Mouse (Mus musculus) liver, adult 2 months (tissue): ENCODE measurements at regions not wholly inside any gene's neighbourhood (a gene's known extent, or its start where the extent isn't known, plus 50 kb on each side); places are given as distances from the start of the nearest gene placed in this dataset.

Source experiments
- DNase-seq: peaks from one replicate; pipeline ENCODE4 v3.0.0-alpha.2; 2011; ENCODE audit warnings: low read depth, low spot score; ENCODE audit errors: extremely low read depth
- H3K27ac ChIP-seq: fragments of 200-500 bp; replicated peaks from 2 replicates; pipeline ENCODE4 v1.5.1; 2012; ENCODE audit warnings: low read depth, mild to moderate bottlenecking, control low read depth, inconsistent platforms, low read length; ENCODE audit not compliant: insufficient read depth
- H3K27me3 ChIP-seq: fragments of 200-500 bp; 2 replicates; pipeline ENCODE4 v1.6.1; 2012; ENCODE audit warnings: mild to moderate bottlenecking, moderate library complexity, low read length, inconsistent platforms; ENCODE audit not compliant: control insufficient read depth, insufficient read depth
- H3K36me3 ChIP-seq: fragments of 200-500 bp; 2 replicates; pipeline ENCODE4 v1.6.1; 2012; ENCODE audit warnings: low read length, inconsistent platforms; ENCODE audit not compliant: control insufficient read depth, insufficient read depth
- H3K4me1 ChIP-seq: fragments of 200-500 bp; 2 replicates; pipeline ENCODE4 v1.6.1; 2011; ENCODE audit warnings: low read length; ENCODE audit not compliant: control insufficient read depth, insufficient read depth
- H3K4me3 ChIP-seq: fragments of 200-500 bp; 2 replicates; pipeline ENCODE4 v1.5.1; 2011; ENCODE audit warnings: low read depth, mild to moderate bottlenecking, control low read depth, low read length, moderate library complexity; ENCODE audit not compliant: insufficient read depth
- H3K79me2 ChIP-seq: fragments of 200-500 bp; 2 replicates; pipeline ENCODE4 v1.6.1; 2012; ENCODE audit warnings: inconsistent platforms, mild to moderate bottlenecking, low read length, moderate library complexity; ENCODE audit not compliant: control insufficient read depth, insufficient read depth
- H3K9ac ChIP-seq: fragments of 200-500 bp; 2 replicates; pipeline ENCODE4 v1.6.1; 2012; ENCODE audit warnings: low read depth, mild to moderate bottlenecking, control low read depth, inconsistent platforms, low read length
- CTCF ChIP-seq: fragments of 200-500 bp; IDR thresholded peaks from 2 replicates; pipeline ENCODE4 v1.5.1; 2011; ENCODE audit warnings: low read depth, low read length, control low read depth
- POLR2A ChIP-seq: fragments of 200-500 bp; IDR thresholded peaks from 2 replicates; pipeline ENCODE4 v1.6.1; 2011; ENCODE audit warnings: low read length, control low read depth; ENCODE audit not compliant: insufficient read depth; ENCODE audit errors: extremely low read depth
- WGBS: fragments of 180-500 bp; shearing (Covaris S2); methylation state at CpG from one replicate; pipeline ENCODE4 v1.1.7; 2018; 5-methylcytosine and 5-hydroxymethylcytosine counted together

DNA sequence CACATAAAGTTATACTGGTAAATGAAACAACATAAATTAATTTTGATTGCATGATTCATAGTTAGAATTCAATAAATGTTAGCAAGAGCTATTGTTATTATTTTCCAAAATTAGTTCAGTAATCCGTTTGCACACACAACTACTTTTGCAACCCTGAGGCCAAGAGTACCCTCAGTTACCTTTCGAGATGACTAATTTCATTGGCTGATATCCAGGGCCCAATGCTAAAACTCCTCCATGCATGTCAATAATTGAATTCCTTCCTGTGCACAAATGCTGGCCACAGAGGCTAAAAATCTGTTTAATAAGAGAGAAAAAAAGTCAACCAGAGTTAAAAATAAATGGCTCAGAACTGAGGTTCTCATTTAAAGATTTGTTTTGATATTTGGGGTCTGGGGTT lies 685.2 kb downstream of the Epha4 start:
- Histone ChIP-seq H3K36me3 (no peaks in the 10 kb centered on the region), H3K4me1 (no peaks in the 10 kb centered on the region), H3K79me2 (no peaks in the 10 kb centered on the region), H3K27me3 (no peaks in the 10 kb centered on the region), H3K9ac (no peak overlapping the region), H3K4me3 (no peak overlapping the region), H3K27ac (no peak overlapping the region)
- no peak for DNase-seq
- WGBS = 41% methylated on average over 2 of the region's 2 CpGs
- TF ChIP-seq POLR2A = no peak
- no peak for TF ChIP-seq CTCF

DNA sequence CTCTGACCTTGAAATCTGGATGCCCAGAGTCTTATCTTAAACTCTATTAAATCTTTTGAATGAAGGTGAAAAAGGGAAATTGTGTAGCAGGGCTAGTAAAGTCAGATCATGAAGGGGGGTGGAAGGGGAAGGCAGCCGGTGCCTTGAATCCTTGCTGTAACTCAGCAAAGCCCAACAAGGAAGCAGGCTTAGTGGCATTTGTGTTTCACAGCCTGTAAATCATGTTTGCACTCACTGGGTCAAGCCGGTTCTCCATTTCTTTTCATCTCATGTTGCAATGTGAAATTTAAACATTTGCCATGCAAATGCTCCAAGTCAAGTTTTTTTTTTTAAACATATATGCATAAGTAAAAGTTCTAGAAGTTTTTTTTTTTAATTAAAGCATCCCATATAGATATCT lies 682.6 kb downstream of the Epha4 start:
- no peaks in the 10 kb centered on the region for H3K79me2 ChIP-seq
- WGBS = 61% methylated on average over 2 of the region's 2 CpGs
- H3K4me1 ChIP-seq = no peaks in the 10 kb centered on the region
- H3K4me3 ChIP-seq = no peak overlapping the region
- H3K9ac ChIP-seq = no peak overlapping the region
- H3K27ac ChIP-seq = no peak overlapping the region
- no peak for DNase-seq
- H3K36me3 ChIP-seq = no peaks in the 10 kb centered on the region
- no peaks in the 10 kb centered on the region for H3K27me3 ChIP-seq
- TF ChIP-seq POLR2A (no peak), CTCF (no peak)

- 89% methylated on average over 6 of the region's 6 CpGs for WGBS
- no peaks in the 10 kb centered on the region for H3K79me2 ChIP-seq
- DNase-seq = no peak
- no peak overlapping the region for H3K27ac ChIP-seq
- no peaks in the 10 kb centered on the region for H3K4me1 ChIP-seq
- no peak overlapping the region for H3K4me3 ChIP-seq
- no peak for TF ChIP-seq POLR2A
- TF ChIP-seq CTCF = no peak
- no peaks in the 10 kb centered on the region for H3K36me3 ChIP-seq
- no peak overlapping the region for H3K9ac ChIP-seq
- no peaks in the 10 kb centered on the region for H3K27me3 ChIP-seq
Measured at GRCm38 (mm10) chr1:76835028-76835683, 679.7 kb downstream of the Epha4 start.

DNA sequence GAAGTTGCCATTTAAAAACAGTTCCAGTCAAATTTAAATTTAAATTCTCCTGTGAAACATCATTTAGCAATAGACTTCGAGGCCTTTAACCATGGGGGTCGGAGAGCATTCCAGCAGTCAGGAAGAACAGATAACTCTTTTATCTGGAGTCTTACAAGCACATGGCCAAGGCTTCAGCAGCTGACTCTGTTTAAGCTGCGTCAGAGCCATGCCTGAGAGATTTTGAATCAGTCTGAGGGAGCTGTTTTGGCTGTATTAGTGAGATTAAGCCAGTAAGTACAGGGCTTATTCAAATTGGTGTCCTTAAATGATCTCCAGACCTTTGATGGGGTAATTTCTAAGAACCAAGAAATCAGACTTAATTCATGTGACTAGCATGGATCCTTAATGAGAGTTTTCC lies 665.5 kb downstream of the Epha4 start:
- no peak for TF ChIP-seq CTCF
- no peak for TF ChIP-seq POLR2A
- WGBS = 65% methylated on average over 3 of the region's 3 CpGs
- no peaks in the 10 kb centered on the region for H3K27me3 ChIP-seq

DNA sequence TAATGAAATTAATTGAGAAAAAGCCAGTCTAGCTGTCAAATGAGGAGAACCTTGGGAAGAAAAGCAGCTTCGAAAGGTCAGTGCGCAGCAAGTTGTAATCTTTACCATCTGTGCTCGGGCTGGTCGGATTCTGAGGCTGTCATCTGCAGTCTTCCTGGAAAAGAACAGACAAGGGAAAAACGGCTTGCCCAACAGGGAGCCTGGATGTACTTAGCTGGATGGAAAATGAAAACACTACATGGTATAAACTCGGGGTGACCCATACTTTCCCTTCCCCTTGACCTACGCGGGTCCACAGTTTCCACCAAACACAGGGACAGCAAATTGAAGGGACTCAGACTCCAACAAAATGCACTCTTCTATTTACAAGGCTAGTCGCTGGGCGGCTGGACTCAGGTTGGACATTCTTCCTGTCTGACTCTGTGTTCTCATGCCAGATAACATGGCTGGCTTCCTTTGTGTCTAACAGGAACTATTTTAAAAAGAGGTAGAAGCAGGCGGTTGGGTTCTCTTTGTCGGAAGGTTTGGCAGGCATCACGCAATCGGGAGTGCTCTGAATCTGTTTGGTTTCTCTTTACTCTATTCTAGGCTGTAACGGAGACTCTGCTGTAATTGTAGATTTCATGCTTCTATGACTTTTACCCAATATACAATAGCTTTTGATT lies 648.5 kb downstream of the Epha4 start:
- DNase-seq = no peak
- WGBS = 83% methylated on average over 15 of the region's 15 CpGs
- Histone ChIP-seq H3K79me2 (no peaks in the 10 kb centered on the region), H3K36me3 (no peaks in the 10 kb centered on the region), H3K27ac (no peak overlapping the region), H3K4me3 (no peak overlapping the region), H3K9ac (no peak overlapping the region), H3K27me3 (no peaks in the 10 kb centered on the region), H3K4me1 (no peaks in the 10 kb centered on the region)
- no peak for TF ChIP-seq CTCF

More for the DNA sequence above, 665.5 kb downstream of the Epha4 start:
- H3K79me2 ChIP-seq = no peaks in the 10 kb centered on the region
- H3K9ac ChIP-seq = no peak overlapping the region
- no peaks in the 10 kb centered on the region for H3K4me1 ChIP-seq
- H3K4me3 ChIP-seq = no peak overlapping the region
- no peak for DNase-seq
- no peak overlapping the region for H3K27ac ChIP-seq
- no peaks in the 10 kb centered on the region for H3K36me3 ChIP-seq

DNA sequence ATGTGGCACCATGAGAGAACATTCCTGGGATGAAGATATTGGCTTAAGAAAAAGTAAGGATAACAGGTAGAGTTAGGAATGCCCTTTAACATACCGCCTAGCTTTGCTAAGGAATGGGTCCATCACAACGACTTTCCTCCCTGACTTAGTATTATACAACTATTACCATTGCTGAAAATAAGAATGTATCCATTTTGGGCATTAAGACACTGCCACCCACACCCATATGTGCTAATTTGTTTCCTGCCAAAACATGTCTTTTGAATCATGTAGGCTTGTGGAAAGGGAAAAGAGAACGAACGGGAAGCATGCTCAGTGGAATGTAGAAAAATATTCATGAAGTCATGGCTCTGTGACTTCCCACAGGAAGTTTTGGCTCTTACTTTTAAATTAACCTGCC lies 641.7 kb downstream of the Epha4 start:
- Histone ChIP-seq H3K4me3 (no peak overlapping the region), H3K9ac (no peak overlapping the region), H3K79me2 (no peaks in the 10 kb centered on the region), H3K27ac (no peak overlapping the region), H3K36me3 (no peaks in the 10 kb centered on the region), H3K4me1 (no peaks in the 10 kb centered on the region), H3K27me3 (no peaks in the 10 kb centered on the region)
- WGBS = 87% methylated on average over 4 of the region's 4 CpGs
- TF ChIP-seq CTCF (no peak), POLR2A (no peak)
- DNase-seq = no peak
